Mouse (Mus musculus) stomach, embryonic 14.5 days (tissue): Measurements from ENCODE around the gene Lbx2. TPM values are rescaled to one million over a fixed set of nuclear protein-coding genes. Genes with fewer than 3 reads are reported as not detected.
A peak's percentile ranks its signal among the peaks of the same experiment; 100 is the strongest.

Experiments used
- ATAC-seq: fragments of 200-750 bp; cut with Nextera tagmentation; 2 replicates; pipeline ENCODE4 v1.8.0; 2017; ENCODE audit warnings: low read depth, moderate TSS enrichment; ENCODE audit not compliant: insufficient number of reproducible peaks, insufficient read depth, low FRiP score
- H3K27ac ChIP-seq: fragments of 300-500 bp; sonication (generic); 2 replicates; pipeline ENCODE4 v1.5.1; 2014; ENCODE audit warnings: mild to moderate bottlenecking, low read length, moderate library complexity, mixed read lengths
- H3K27me3 ChIP-seq: fragments of 300-500 bp; sonication (generic); 2 replicates; pipeline ENCODE4 v1.6.1; 2014; ENCODE audit warnings: low read length, control low read depth, mixed read lengths; ENCODE audit not compliant: control insufficient read depth, insufficient read depth
- H3K36me3 ChIP-seq: fragments of 300-500 bp; sonication (generic); 2 replicates; pipeline ENCODE4 v1.6.1; 2014; ENCODE audit warnings: mild to moderate bottlenecking, control low read depth, low read length, moderate library complexity, mixed read lengths; ENCODE audit not compliant: control insufficient read depth, insufficient read depth
- H3K4me1 ChIP-seq: fragments of 300-500 bp; sonication (generic); 2 replicates; pipeline ENCODE4 v1.6.1; 2014; ENCODE audit warnings: low read length, control low read depth, mixed read lengths; ENCODE audit not compliant: control insufficient read depth, insufficient read depth
- H3K4me2 ChIP-seq: fragments of 300-500 bp; sonication (generic); replicated peaks from 2 replicates; pipeline ENCODE4 v1.6.1; 2014; ENCODE audit warnings: low read depth, low read length, control low read depth
- H3K4me3 ChIP-seq: fragments of 300-500 bp; sonication (generic); 2 replicates; pipeline ENCODE4 v1.5.1; 2014; ENCODE audit warnings: low read depth, low read length, control low read depth
- H3K9ac ChIP-seq: fragments of 300-500 bp; sonication (generic); replicated peaks from 2 replicates; pipeline ENCODE4 v1.6.1; 2014; ENCODE audit warnings: low read depth, mild to moderate bottlenecking, control low read depth, low read length, moderate library complexity, mixed read lengths
- H3K9me3 ChIP-seq: fragments of 300-500 bp; sonication (generic); 2 replicates; pipeline ENCODE4 v1.6.1; 2016; ENCODE audit warnings: low read depth, low read length, control low read depth; ENCODE audit not compliant: control insufficient read depth
- WGBS: fragments of 180-500 bp; shearing (Covaris S2); extraction: QIAGEN DNeasy Blood & Tissue Kit; methylation state at CpG from one replicate; pipeline ENCODE4 v1.1.7; 2014; 5-methylcytosine and 5-hydroxymethylcytosine counted together
- polyA plus RNA-seq: library from polyadenylated mRNA; unstranded; fragments of >200 nt; fragmentation: Nextera tagmentation; extraction: Ambion mirVana; gene quantifications from 2 replicates; pipeline ENCODE4 v1.2.1, GENCODE M21; 2014

Lbx2 gene
- polyA plus RNA-seq, 1 experiment from 2014 or later = 1.8 TPM

DNA sequence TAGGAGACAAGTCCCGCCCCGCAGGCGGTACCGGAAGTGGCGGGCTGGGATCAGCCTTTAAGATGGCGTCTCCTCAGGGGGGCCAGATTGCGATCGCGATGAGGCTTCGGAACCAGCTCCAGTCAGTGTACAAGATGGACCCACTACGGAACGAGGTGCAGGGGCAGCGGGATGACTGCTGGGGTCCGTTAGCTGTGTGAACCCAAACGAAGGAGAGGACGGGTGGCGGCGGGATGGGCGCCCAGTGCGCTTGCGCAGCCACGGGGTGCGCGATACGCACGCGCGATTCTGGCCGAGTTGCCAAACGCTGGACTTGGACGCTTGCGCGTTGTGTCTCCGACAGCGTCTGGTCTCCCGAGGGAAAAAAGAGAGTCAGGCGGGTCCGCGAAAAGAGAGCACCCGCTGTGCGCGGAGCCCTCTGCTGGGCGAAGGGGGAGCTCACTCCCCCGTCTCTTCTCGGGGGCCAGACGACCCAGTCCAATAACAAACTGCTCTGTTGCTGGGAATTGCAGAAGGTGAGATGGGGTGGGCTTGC lies 7.8 kb upstream of the Lbx2 start:
- Histone ChIP-seq H3K9me3 (no peaks in the 10 kb centered on the region), H3K9ac (peak overlapping the region; percentile 51), H3K4me1 (peaks cover 5% of the 10 kb centered on the region; the same call in 1 of the 2 replicates), H3K36me3 (peaks cover 5% of the 10 kb centered on the region; the same call in 1 of the 2 replicates), H3K27me3 (peaks cover 27% of the 10 kb centered on the region), H3K4me2 (peak overlapping the region; percentile 78), H3K4me3 (peak overlapping the region; percentile 71), H3K27ac (peak overlapping the region; percentile 77)
- WGBS = under 1% methylated on average over 41 of the region's 46 CpGs
- peak; percentile 92 for ATAC-seq

DNA sequence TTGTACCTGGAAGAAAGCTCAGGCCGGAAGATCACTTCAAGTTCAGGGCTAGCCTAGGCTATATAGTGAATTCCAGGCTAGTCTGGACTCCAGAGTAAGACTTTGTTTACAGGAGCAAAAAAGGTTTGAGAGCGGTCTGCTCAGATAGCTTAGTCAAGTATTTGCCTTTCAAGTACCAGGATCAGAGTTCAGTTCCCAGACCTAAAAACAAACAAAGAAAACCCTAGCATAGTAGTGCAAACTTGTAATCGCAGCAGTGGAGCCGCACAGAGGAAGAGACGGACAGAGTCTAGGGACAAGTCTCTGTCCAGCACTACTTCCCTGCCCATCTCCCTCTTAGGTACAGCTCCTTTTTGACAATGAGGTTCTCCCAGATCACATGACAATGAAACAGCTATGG lies 6.0 kb upstream of the Lbx2 start:
- no peak for ATAC-seq
- Histone ChIP-seq H3K27ac (no peak overlapping the region), H3K36me3 (peaks cover 5% of the 10 kb centered on the region; the same call in 1 of the 2 replicates), H3K4me3 (no peak overlapping the region), H3K4me1 (peaks cover 5% of the 10 kb centered on the region; the same call in 1 of the 2 replicates), H3K9me3 (no peaks in the 10 kb centered on the region), H3K9ac (no peak overlapping the region), H3K4me2 (no peak overlapping the region), H3K27me3 (peaks cover 27% of the 10 kb centered on the region)
- WGBS = 92% methylated on average over 5 of the region's 5 CpGs

DNA sequence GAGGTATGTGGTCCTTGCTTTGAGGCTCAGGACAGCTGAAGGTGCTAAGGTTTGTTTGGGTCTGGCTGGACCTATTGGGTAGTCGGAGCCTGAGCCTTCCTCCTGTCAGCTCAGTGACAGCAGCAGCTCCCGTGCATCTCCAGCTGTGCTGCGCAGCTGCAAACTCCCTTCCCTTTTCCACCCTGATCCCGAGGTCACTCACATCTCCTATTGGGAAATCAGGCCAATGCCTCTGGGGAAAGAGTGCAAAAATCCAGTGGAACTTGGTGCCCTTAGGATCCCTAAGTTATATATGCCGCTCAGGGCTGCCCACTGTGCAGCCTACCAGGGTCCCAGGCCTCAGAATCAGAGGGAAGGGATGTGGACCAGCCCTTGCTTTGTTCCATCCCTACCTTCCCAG lies 2.7 kb upstream of the Lbx2 start:
- Histone ChIP-seq H3K4me1 (0 out of 2 replicates have a peak, but pooled peaks cover 7% of the 10 kb centered on the region), H3K36me3 (peaks cover 5% of the 10 kb centered on the region; the same call in 1 of the 2 replicates), H3K9ac (no peak overlapping the region), H3K27ac (no peak overlapping the region), H3K27me3 (peaks cover 45% of the 10 kb centered on the region), H3K9me3 (no peaks in the 10 kb centered on the region), H3K4me3 (no peak overlapping the region), H3K4me2 (no peak overlapping the region)
- 16% methylated on average over 5 of the region's 5 CpGs for WGBS
- ATAC-seq = no peak

DNA sequence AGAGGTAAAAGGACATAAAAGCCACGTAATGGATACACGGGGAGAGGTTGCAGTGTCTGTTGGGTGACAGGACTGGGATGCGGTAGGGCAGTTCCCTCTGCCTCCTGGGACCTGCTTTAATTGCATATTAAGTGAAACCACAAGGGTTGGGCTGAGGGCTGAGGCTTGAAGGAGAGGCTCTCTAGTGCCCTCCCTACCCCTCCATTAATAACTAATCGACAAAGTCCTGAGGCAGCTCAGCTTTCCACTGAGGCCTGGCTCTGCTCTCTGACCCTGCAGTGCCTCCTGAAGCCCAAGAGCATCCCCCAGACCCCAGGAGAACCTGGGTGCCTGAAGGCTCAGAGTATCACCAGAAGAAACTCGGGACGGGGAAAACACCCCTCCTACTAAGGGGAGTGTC lies 1.7 kb upstream of the Lbx2 start:
- no peak overlapping the region for H3K27ac ChIP-seq
- 0 out of 2 replicates have a peak, but pooled peaks cover 4% of the 10 kb centered on the region for H3K4me1 ChIP-seq
- no peak overlapping the region for H3K4me3 ChIP-seq
- H3K9ac ChIP-seq = no peak overlapping the region
- WGBS = 10% methylated on average over 6 of the region's 6 CpGs
- H3K4me2 ChIP-seq = no peak overlapping the region
- no peaks in the 10 kb centered on the region for H3K9me3 ChIP-seq
- ATAC-seq = no peak
- peaks cover 52% of the 10 kb centered on the region for H3K27me3 ChIP-seq
- H3K36me3 ChIP-seq = peaks cover 5% of the 10 kb centered on the region; the same call in 1 of the 2 replicates

DNA sequence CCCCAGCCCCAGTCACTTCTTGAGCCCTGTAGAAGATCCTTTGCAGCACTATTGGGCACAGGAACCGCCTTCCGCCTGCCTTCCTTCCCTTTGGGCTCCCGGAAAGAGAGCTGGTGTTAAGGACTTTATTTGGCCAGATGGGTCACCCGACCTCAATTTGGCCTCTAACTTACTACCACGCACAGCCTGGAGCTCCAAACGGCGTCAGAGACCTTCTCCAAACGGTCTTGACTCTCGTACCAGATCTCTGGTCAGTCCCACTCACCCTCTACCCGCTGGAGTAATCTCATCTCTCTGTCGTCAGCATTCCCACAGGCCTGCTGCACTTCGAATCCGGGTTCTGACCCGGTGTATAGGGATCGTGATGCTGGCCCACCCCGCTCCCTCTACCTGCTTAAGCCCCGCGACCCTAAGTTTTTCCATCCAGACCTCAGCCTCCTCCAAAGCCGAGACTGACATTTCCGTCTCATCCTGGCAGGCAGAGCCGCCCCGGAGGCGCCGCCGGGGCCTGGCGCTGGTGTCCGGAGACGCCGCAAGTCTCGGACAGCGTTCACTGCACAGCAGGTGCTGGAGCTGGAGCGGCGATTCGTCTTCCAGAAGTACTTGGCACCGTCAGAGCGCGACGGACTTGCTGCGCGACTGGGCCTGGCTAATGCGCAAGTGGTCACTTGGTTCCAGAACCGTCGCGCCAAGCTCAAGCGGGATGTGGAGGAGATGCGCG lies 1.2 kb downstream of the Lbx2 start:
- Histone ChIP-seq H3K36me3 (no peaks in the 10 kb centered on the region), H3K9me3 (no peaks in the 10 kb centered on the region), H3K4me3 (peak overlapping the region; percentile 18; the same call in 1 of the 2 replicates), H3K27me3 (peaks cover 51% of the 10 kb centered on the region), H3K4me2 (peak overlapping the region; percentile 25), H3K9ac (no peak overlapping the region), H3K4me1 (0 out of 2 replicates have a peak, but pooled peaks cover 4% of the 10 kb centered on the region), H3K27ac (no peak overlapping the region)
- 4% methylated on average over 47 of the region's 47 CpGs for WGBS
- ATAC-seq = no peak

DNA sequence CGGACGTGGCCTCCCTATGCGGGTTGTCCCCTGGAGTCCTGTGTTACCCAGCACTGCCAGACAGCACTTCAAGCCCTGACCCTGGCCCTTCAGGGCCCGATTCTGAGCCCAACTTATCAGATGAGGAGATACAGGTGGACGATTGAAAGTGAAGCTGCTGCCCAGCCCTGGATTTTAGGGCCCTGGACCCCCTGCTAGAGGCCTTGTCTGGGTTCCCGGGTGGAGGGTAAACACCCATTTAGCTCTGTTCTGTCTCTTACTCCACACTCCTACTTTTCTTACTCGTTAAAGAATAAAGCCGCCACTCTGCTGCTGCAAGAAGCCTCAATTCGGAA lies 1.7 kb downstream of the Lbx2 start:
- Histone ChIP-seq H3K36me3 (no peaks in the 10 kb centered on the region), H3K27me3 (peaks cover 47% of the 10 kb centered on the region), H3K9ac (no peak overlapping the region), H3K27ac (no peak overlapping the region), H3K9me3 (no peaks in the 10 kb centered on the region), H3K4me3 (peak overlapping the region; percentile 18; the same call in 1 of the 2 replicates), H3K4me1 (0 out of 2 replicates have a peak, but pooled peaks cover 4% of the 10 kb centered on the region), H3K4me2 (peak overlapping the region; percentile 25)
- WGBS = 13% methylated on average over 9 of the region's 9 CpGs
- ATAC-seq = no peak

DNA sequence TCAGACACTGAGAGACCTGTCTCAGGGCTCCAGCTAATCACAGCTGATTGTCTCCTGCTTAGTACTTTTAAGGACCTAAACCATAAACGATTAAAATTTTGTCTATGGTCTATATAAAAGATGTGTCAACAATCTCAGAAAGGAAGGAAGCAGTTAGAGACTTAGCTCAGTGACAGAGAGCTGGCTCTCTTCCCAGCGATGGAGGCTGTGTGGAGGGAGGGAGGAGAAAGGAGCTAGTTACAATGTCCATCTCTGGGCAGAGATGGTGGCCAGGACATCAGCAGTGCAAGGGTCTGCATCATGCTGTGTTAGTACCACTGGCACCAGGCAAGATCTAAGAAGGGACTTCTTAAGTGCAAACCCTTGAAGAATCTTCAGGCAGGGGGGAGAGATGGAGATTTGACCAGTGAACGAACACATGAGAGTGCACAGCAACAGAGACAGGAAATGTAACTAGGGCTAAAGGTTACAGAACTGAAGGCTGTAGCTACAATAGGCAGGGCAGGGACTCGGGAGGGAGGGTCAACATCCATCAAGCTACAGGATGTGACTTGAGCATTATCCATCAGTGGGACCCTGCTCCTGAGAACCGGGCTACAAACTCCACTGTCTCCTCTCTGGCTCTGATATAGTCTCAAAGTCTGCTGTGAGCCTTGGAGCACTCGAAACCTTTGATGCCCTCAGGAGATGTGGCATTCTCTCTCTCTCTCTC lies 6.4 kb downstream of the Lbx2 start:
- Histone ChIP-seq H3K9me3 (no peaks in the 10 kb centered on the region), H3K4me1 (0 out of 2 replicates have a peak, but pooled peaks cover 2% of the 10 kb centered on the region), H3K4me2 (no peak overlapping the region), H3K4me3 (no peak overlapping the region), H3K27me3 (peaks cover 16% of the 10 kb centered on the region), H3K27ac (no peak overlapping the region), H3K36me3 (no peaks in the 10 kb centered on the region), H3K9ac (no peak overlapping the region)
- 29% methylated on average over 6 of the region's 6 CpGs for WGBS
- no peak for ATAC-seq

DNA sequence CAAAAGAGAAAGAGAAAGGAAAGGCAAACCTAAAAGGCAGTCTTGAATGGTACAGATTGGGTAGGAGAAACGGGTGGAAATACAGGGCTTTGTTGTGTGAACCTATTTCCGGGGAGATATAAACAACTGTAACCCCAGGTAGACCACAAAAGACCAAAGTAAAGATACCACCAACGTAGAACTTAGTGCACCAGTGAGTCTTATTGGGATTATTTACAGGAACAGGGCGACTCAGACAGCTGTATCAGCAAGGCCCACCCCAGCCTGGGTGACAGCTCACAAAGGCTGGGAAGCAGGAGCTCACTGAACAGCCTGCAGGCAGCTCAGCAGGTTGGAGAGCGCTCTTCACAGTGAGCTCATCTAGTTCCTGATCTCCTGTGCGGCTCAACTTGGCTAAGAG lies 9.8 kb downstream of the Lbx2 start:
- Histone ChIP-seq H3K4me1 (no peaks in the 10 kb centered on the region), H3K9ac (no peak overlapping the region), H3K27ac (no peak overlapping the region), H3K9me3 (no peaks in the 10 kb centered on the region), H3K4me2 (no peak overlapping the region), H3K36me3 (no peaks in the 10 kb centered on the region), H3K4me3 (no peak overlapping the region), H3K27me3 (no peaks in the 10 kb centered on the region)
- ATAC-seq = no peak
- 42% methylated on average over 6 of the region's 6 CpGs for WGBS
